21 mouse cellular contexts compared by ENCODE assay signal in genomic region chr16:52229930-52230329, GRCm38 (mm10).
DNase-seq lines count a peak whose midpoint lies in the region; ATAC-seq and TF ChIP-seq lines count a peak whose summit lies in the region.
"Had no signal": no experiment of that assay in that cellular context is flagged by ENCODE, and none has a peak within 500 bp of the region (broad histone marks: within the 10 kb centered on the region; RNA-seq: fewer than 3 reads in every experiment).

No protein-coding gene starts in this region.

- H3K27ac ChIP-seq in testis, adult 2 months (ENCODE audit: control insufficient read depth, insufficient read depth, low read depth, low read length) = peak overlapping the region; percentile 94
- H3K27ac ChIP-seq in heart, embryonic 11.5 days (ENCODE audit: low read depth, low read length) = no peak overlapping the region
- H3K27ac ChIP-seq: hindbrain, embryonic 15.5 days; limb, embryonic 15.5 days; midbrain, embryonic 10.5 days; neural tube, embryonic 12.5 days had no signal

- no peak for TF ChIP-seq CTCF in testis, adult 2 months (IDR thresholded peaks at IDR 0.05; ENCODE audit: control insufficient read depth, insufficient read depth, insufficient replicate concordance, low read depth, low read length)

- H3K4me2 ChIP-seq in heart, embryonic 11.5 days = no peak overlapping the region
- H3K4me2 ChIP-seq: heart, embryonic 12.5 days; hindbrain, embryonic 15.5 days; limb, embryonic 15.5 days; neural tube, embryonic 12.5 days had no signal

- no peaks in the 10 kb centered on the region for H3K9me3 ChIP-seq in heart, embryonic 11.5 days (replicated peaks; ENCODE audit: control insufficient read depth, low read length)
- H3K9me3 ChIP-seq: heart, embryonic 12.5 days; hindbrain, embryonic 15.5 days; limb, embryonic 15.5 days; midbrain, embryonic 10.5 days; neural tube, embryonic 12.5 days had no signal

- H3K36me3 ChIP-seq in testis, adult 2 months (ENCODE audit: control insufficient read depth, insufficient read depth, low read length) = no peaks in the 10 kb centered on the region
- no peaks in the 10 kb centered on the region for H3K36me3 ChIP-seq in heart, embryonic 11.5 days (ENCODE audit: control insufficient read depth, insufficient read depth, low read length)
- H3K36me3 ChIP-seq: heart, embryonic 12.5 days; hindbrain, embryonic 15.5 days; limb, embryonic 15.5 days; midbrain, embryonic 10.5 days; neural tube, embryonic 12.5 days had no signal

- H3K27me3 ChIP-seq in testis, adult 2 months (ENCODE audit: control insufficient read depth, insufficient read depth, low read length) = no peaks in the 10 kb centered on the region
- H3K27me3 ChIP-seq in heart, embryonic 11.5 days (ENCODE audit: control insufficient read depth, insufficient read depth, low read length) = no peaks in the 10 kb centered on the region
- H3K27me3 ChIP-seq: heart, embryonic 12.5 days; hindbrain, embryonic 15.5 days; limb, embryonic 15.5 days; neural tube, embryonic 12.5 days had no signal

- no peak for TF ChIP-seq POLR2A in testis, adult 2 months (IDR thresholded peaks at IDR 0.05; ENCODE audit: control insufficient read depth, low read depth, low read length)

- H3K9ac ChIP-seq in heart, embryonic 11.5 days (ENCODE audit: low read depth, low read length) = no peak overlapping the region
- H3K9ac ChIP-seq: heart, embryonic 12.5 days; hindbrain, embryonic 15.5 days; limb, embryonic 15.5 days; liver, postnatal 0 days; neural tube, embryonic 12.5 days had no signal

- WGBS in heart, embryonic 11.5 days (ENCODE audit: insufficient replicate concordance) = 62% methylated on average over 2 of the region's 2 CpGs

- DNase-seq in layer of hippocampus, adult 8-10 months (ENCODE audit: low spot score in 2 of 2) = peak; percentile 13 to 14
- DNase-seq in layer of hippocampus, postnatal 10 days (ENCODE audit: low spot score in 2 of 2) = no peak
- DNase-seq in testis, postnatal 14 days (ENCODE audit: low spot score) = no peak
- peak; percentile 33 for DNase-seq in induced T-regulatory cell, adult 2 months (ENCODE audit: low read depth)
- DNase-seq in cerebellum, adult 18-20 months = no peak
- DNase-seq: adrenal gland, adult 8-10 months; cerebellum, adult 11 months; cerebellum, postnatal 36 days; gastrocnemius, postnatal 25 days; kidney, adult 18-20 months; kidney, postnatal 10 days; liver, postnatal 0 days had no signal

- peaks cover 6% of the 10 kb centered on the region; the same call in 1 of the 2 replicates for H3K4me1 ChIP-seq in testis, adult 2 months (ENCODE audit: control insufficient read depth, insufficient read depth, low read length)
- H3K4me1 ChIP-seq in heart, embryonic 11.5 days (ENCODE audit: control insufficient read depth, insufficient read depth, low read length) = no peaks in the 10 kb centered on the region
- H3K4me1 ChIP-seq: heart, embryonic 12.5 days; hindbrain, embryonic 15.5 days; limb, embryonic 15.5 days; midbrain, embryonic 10.5 days; neural tube, embryonic 12.5 days had no signal

- ATAC-seq in heart, embryonic 11.5 days (replicated peaks; ENCODE audit: insufficient number of reproducible peaks, low FRiP score, low TSS enrichment) = no peak
- ATAC-seq: forebrain, embryonic 14.5 days; liver, postnatal 0 days had no signal

- H3K4me3 ChIP-seq in testis, adult 2 months (ENCODE audit: control insufficient read depth, low read depth, low read length) = peak overlapping the region; percentile 76
- no peak overlapping the region for H3K4me3 ChIP-seq in heart, embryonic 11.5 days (ENCODE audit: low read depth, low read length)
- H3K4me3 ChIP-seq: erythroblast, embryonic 14.5 days; heart, embryonic 12.5 days; hindbrain, embryonic 15.5 days; limb, embryonic 15.5 days; midbrain, embryonic 10.5 days; neural tube, embryonic 12.5 days had no signal

Comparison
In these comparisons a context has a peak if more than half of its experiments do, and no peak if none do; other contexts are left out.
1. DNase-seq: peak in layer of hippocampus, adult 8-10 months (2 of 2) and induced T-regulatory cell, adult 2 months (single experiment); none in layer of hippocampus, postnatal 10 days (0 of 2), testis, postnatal 14 days (single experiment) and cerebellum, adult 18-20 months (0 of 2).